Mouse (Mus musculus): ENCODE results near the gene Tom1l1. TPM values are rescaled to one million over a fixed set of nuclear protein-coding genes. Genes with fewer than 3 reads are reported as not detected.

The Tom1l1 gene
- total RNA-seq, 2 experiments from 2014 or later, result 13.5 to 16.1 TPM

- DNase-seq (ENCODE audit: low spot score), result no peak
These were observed 12.6 kb downstream of the Tom1l1 start for GRCm38 (mm10) chr11:90675479-90676110.

- DNase-seq (ENCODE audit: low spot score), result no peak
These were observed 20.8 kb downstream of the Tom1l1 start for GRCm38 (mm10) chr11:90667325-90667724.

GRCm38 (mm10) chr11:90666916-90667315, 21.2 kb downstream of the Tom1l1 start:
- DNase-seq (ENCODE audit: low spot score), result no peak

GRCm38 (mm10) chr11:90666144-90666757, 21.9 kb downstream of the Tom1l1 start:
- no peak for DNase-seq (ENCODE audit: low spot score)

- DNase-seq (ENCODE audit: low spot score), result peak; percentile 16
These were observed 23.0 kb downstream of the Tom1l1 start for GRCm38 (mm10) chr11:90665161-90665560.

GRCm38 (mm10) chr11:90664345-90664986, 23.7 kb downstream of the Tom1l1 start:
- DNase-seq (ENCODE audit: low spot score), result no peak

GRCm38 (mm10) chr11:90663618-90664297, 24.4 kb downstream of the Tom1l1 start:
- no peak for DNase-seq (ENCODE audit: low spot score)

- DNase-seq (ENCODE audit: low spot score), result no peak
These were observed 25.1 kb downstream of the Tom1l1 start for GRCm38 (mm10) chr11:90663052-90663451.

- DNase-seq (ENCODE audit: low spot score), result no peak
These were observed 27.5 kb downstream of the Tom1l1 start for GRCm38 (mm10) chr11:90660662-90661061.

- DNase-seq (ENCODE audit: low spot score), result no peak
These were observed 30.6 kb downstream of the Tom1l1 start for GRCm38 (mm10) chr11:90657527-90657926.

- DNase-seq (ENCODE audit: low spot score), result no peak
These were observed 35.6 kb downstream of the Tom1l1 start for GRCm38 (mm10) chr11:90652603-90653002.

GRCm38 (mm10) chr11:90650231-90650885, 37.8 kb downstream of the Tom1l1 start:
- DNase-seq (ENCODE audit: low spot score), result no peak

GRCm38 (mm10) chr11:90649777-90650176, 38.4 kb downstream of the Tom1l1 start:
- DNase-seq (ENCODE audit: low spot score), result no peak

GRCm38 (mm10) chr11:90638312-90638830, 49.8 kb downstream of the Tom1l1 start:
- DNase-seq (ENCODE audit: low spot score), result peak; percentile 29

- peak; percentile 90 for DNase-seq (ENCODE audit: low spot score)
These were observed 50.5 kb downstream of the Tom1l1 start, which contains the start of the genes Stxbp4 and Cox11 for GRCm38 (mm10) chr11:90637440-90638311. Stxbp4 (minus strand) TSS chr11:90638084. Cox11 (plus strand) TSS chr11:90638173.

GRCm38 (mm10) chr11:90634661-90635060, 53.5 kb downstream of the Tom1l1 start:
- peak; percentile 63 for DNase-seq (ENCODE audit: low spot score)

- DNase-seq (ENCODE audit: low spot score), result peak; percentile 30
These were observed 55.7 kb downstream of the Tom1l1 start for GRCm38 (mm10) chr11:90632480-90632879.

- DNase-seq (ENCODE audit: low spot score), result no peak
These were observed 60.4 kb downstream of the Tom1l1 start for GRCm38 (mm10) chr11:90627751-90628150.

- no peak for DNase-seq (ENCODE audit: low spot score)
These were observed 63.0 kb downstream of the Tom1l1 start for GRCm38 (mm10) chr11:90625174-90625573.

- DNase-seq (ENCODE audit: low spot score), result peak; percentile 55
These were observed 64.7 kb downstream of the Tom1l1 start for GRCm38 (mm10) chr11:90623477-90623876.

Measured in gastrocnemius, adult 18-20 months (tissue).